Mouse (Mus musculus) layer of hippocampus, adult 18-20 months (tissue): ENCODE data around the gene Gm10912. TPM values are rescaled to one million over a fixed set of nuclear protein-coding genes. Genes with fewer than 3 reads are reported as not detected.
"Not testable (repeated sequence)": the region's sequence is repeated elsewhere in the genome, so short reads cannot be mapped to it uniquely, and the experiment has no call there.

Experiments
- DNase-seq, 2 experiments: peaks; one replicate each; pipeline ENCODE4 v3.0.0; 2022; ENCODE audit warnings: low spot score in 2 of 2
- total RNA-seq, 2 experiments: library from RNA; stranded (reverse); gene quantifications; 2 replicates each; pipeline ENCODE4 v1.2.3; 2021

Gm10912 gene
- total RNA-seq, 2 experiments from 2014 or later, result 0.25 to 0.71 TPM

DNA sequence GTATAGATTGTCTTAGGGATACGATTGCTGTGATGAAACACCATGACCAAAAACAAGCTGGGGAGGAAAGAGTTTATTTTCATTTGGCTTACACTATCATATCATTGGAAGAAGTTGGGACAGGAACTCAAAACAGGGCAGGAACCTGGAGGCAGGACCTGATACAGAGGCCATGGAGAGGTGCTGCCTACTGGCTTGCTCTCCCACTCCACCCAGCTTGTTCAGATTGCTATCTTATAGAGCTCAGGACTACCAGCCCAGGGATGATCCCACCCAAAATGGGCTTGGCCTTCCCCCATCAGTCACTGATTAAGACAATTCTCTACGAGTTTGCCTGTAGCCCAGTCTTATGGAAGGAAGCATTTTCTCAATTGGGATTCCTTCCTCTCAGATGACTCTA, 1.5 kb upstream of the Gm10912 start:
- DNase-seq, result no peak

DNA sequence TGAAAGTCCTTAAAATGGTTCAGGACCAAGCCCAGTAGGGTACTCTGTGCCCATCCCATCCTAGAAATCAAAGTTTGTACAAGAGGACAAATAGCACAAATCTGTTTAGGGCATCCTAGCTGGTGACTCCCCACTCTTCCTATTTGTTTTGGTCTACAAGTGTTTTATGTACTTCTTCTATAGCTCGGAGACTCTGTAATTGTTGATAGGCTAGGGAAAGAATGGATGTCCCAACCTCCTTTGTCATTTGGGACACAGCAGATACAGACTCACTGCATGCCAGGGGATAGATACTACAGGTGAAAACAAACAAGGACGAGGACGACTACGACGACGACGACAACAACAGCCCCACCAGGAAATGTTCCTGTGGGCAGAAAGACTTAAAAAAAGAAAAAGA, 2.8 kb downstream of the Gm10912 start, which contains the start of gene Gm10799:
Gm10799 (minus strand) TSS at position 101 of the 400 bp plus-strand sequence.
- not testable (repeated sequence) for DNase-seq

DNA sequence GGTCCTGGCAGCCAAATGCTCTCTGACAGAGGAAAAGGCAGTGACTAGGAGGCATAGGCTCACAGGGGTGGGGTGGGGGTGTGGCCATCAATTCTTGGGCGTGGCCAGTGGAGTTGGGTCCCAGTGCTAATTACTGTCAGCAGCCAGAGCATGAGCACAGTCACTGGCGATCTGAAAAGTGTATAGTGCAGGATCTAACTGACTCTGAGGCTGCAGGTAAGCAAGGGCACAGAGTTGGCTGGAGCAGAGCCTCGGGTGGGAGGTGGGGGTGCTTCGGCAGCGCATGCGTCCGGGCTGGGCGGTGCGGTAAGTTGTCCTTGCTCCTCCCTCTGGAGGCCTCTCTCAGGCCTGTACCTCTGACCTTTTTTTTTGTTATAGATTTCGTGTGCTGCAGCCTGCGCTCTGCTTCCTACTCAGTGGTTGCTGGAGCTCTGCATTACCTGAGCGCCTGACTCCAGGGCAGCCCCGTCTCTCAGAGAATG, 4.1 kb downstream of the Gm10912 start, which contains the start of gene Cd59b:
Cd59b (plus strand) TSS at position 146 of the 482 bp plus-strand sequence.
- peak in 1 of 2 experiments; percentile 20 for DNase-seq

DNA sequence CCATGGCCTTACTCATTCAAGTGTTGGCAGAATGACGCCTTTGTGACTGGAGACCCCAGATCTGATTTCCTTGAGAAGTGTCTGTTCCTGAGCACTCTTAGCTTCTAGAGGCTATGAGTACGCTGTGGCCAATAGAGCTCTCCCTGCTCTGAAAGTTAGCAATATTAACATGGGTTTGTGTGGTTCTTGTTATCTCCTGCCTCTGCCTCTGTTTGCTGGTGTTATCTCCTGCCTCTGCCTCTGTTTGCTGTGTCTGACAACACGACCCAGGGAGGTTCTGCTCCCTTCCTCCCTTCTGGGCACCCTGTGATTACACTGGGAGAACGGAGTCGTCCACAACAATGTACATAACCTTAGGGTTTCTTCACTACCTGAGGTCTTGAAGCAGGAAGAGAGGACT, 12.7 kb downstream of the Gm10912 start:
- DNase-seq, result not testable (repeated sequence)

DNA sequence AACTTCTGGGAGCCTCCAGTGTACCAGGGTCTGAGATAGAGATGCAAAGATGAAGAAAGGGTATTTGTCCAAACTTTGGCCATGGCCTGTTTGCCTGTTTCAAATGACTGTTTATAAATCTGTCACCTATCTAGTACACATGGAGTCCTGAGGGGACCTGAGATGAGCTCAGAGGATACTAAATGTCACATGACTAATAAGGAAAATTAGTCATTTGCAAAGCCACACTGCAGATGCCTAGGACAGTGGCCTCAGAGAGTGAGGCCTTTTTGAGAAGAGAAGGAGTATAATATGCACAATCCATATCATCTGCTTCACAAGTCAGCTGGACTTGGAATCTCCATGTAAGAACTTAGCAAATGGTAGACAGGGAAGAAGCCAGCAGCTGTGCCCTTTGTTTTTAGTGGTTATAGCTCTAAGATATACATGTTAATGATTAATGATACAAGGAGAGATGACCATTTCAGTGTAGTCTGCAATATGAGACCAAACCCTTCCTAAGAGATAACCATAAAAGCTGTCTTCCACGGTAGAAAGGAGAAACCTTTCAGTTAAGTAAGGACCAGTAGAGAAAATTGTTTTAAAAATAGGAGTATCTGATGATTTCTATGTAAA, 15.9 kb downstream of the Gm10912 start:
- DNase-seq, result not testable (repeated sequence)

DNA sequence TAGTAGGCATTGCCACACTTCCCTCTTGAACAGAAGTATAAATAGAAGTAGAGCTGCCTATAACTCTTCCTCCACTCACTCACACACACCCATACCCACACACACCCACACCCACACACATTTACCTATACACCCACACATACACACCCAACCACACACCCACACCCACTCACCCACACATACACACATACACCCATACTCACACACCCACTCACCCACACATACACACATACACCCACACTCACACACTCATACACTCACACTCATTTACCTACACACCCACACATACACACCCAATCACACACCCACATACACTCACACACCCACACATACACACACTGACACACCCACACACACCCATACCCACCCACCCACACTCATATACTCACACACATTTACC, 16.8 kb downstream of the Gm10912 start:
- no peak for DNase-seq

DNA sequence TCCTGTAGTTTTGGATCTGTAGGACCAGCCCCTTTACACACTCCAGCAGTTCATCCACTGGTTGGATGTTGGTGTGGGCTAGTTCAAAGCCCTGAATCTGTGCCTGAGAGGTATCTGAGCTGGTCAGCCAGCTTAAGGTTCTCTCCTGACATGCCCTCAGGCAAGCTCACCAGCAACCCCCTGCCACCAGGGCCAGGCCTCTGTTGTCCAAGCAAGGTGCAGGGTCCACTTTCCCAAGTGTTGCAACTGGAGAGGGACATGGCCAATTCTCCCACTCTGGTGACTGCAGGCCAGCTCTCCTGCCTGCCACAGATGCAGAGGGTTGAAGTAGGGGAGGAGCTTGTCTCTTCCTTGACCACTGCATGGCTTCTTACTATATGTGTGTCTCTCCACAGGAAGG, 18.4 kb downstream of the Gm10912 start:
- DNase-seq, result not testable (repeated sequence)

DNA sequence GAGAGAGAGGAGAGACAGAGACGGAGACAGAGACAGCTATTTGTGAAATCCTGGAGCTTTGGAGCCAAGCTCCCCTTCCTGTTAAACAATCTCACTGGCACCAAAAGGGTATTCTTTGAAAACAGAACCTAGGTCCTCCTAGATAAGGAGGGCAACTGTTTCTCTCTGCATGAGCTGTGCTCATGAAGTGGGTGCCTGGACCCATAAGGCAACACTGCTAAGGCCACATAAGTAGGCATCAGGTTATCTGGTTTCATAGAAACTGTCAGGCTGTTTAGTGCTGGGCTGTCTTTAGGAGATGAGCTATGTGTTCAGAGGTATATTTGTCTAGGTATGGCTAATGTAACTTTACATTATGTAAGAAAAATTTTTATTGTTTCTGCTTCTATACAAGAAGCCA, 21.9 kb downstream of the Gm10912 start:
- not testable (repeated sequence) for DNase-seq

DNA sequence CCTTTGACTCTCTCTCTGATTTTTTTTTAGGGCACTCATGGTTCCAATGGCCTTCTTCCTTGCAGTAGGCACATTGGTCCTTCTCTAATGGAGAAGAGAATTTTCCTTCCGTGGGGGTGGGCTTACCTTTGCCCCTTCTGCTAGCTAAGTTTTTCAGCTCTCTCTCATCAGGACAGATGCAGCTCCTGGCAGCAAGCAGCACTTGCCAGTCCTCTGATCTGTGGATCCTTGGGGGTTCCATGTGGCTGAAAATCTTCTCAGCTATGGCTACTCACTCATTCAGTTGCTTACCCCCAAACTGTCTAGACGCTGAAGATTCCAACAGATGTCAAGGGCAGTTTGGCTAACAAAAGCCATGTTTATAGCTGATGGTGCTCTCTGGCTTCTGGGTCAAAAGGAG, 27.7 kb downstream of the Gm10912 start:
- no peak for DNase-seq

DNA sequence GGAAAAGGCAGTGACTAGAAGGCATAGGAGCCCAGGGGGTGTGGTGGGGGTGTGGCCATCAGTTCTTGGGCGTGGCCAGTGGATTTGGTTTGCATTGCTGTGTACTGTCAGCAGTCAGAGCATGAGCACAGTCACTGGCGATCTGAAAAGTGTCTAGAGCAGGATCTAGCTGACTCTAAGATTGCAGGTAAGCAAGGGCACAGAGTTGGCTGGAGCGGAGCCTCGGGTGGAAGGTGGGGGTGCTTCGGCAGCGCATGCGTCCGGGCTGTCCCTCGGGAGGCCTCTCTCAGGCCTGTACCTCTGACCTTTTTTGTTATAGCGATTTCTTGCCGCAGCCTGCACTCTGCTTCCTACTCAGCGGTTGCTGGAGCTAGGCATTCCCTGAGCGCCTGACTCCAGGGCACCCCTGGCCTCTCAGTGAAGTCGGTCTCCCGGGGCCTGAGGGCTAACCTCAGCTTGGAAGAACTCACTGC, 30.2 kb downstream of the Gm10912 start, which contains the start of gene Cd59a:
Cd59a (plus strand) TSS at position 61 of the 473 bp plus-strand sequence.
- peak; percentile 56 to 66 for DNase-seq

DNA sequence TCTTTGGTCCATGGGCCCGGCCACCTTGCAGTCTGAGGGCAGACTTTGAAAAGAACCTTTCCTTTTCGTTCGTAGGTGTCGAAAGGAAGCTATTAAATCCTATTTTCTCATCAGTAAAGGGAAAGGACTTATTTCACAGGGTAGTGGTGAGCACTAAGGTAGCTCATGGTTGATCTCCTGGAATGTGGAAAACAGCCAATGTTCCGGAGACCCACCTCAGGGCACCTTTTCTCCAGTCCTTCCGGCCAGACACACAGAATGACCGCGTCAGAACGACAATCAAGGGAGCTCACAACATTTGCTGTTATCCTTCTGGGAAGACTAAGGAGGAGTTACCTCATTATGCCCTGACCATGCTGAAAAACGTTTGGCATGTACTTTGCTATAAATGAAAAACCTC, 30.6 kb downstream of the Gm10912 start:
- no peak for DNase-seq

DNA sequence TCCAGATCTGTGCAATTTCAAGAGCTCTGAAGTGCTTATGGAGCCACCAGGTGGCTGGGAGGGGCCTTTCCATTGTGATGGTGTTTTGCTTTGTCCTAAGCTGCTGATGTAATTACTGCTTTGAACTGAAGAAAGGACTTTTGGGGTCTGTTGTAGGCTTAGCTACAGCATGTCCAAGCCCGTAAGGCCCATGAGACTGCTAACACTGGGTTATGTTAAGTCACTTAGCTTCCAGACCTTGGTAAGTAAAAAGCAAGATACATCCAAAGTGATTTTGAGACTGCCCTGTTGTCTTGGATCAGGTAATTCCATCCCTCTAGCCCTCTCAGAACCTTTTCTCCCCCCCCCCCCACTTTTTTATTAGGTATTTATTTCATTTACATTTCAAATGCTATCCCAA, 31.2 kb downstream of the Gm10912 start:
- DNase-seq, result not testable (repeated sequence)

DNA sequence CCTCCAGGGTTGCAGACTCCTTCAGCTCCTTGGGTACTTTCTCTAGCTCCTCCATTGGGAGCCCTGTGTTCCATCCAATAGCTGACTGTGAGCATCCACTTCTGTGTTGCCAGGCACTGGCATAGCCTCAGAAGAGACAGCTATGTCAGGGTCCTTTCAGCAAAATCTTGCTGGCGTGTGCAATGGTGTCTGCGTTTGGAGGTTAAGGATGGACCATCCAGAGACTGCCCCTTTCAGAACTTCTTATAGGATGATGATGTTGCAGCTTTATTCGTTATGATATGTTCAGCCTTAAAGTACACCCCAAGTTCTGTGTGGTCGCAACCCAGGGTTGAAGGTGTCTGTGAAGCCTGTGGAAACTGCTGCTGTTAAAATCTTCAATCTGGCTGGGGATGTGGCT, 31.8 kb downstream of the Gm10912 start:
- DNase-seq, result not testable (repeated sequence)

DNA sequence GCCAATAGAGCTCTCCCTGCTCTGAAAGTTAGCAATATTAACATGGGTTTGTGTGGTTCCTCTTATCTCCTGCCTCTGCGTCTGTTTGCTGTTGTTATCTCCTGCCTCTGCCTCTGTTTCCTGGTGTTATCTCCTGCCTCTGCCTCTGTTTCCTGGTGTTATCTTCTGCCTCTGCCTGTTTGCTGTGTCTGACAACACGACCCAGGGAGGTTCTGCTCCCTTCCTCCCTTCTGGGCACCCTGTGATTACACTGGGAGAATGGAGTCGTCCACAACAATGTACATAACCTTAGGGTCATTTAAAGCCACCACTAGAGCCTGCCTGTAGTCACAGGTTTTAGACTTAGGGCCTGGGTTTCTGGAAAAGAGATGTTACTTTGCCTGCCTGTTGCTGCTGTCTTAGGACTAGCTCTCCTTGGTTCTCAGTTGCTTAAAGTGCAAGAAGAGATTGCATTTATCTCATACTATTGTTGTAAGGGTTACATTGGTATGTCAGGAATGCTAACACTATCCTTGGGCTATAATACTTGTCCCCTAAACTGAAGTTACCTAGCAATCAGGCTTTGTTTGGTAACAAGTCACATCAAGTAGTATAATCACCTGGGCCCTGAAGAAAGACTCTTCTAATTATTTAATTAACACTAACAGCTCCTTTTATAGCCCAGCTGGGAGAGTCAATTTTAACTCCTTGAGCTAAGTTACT, 33.1 kb downstream of the Gm10912 start:
- no peak for DNase-seq

DNA sequence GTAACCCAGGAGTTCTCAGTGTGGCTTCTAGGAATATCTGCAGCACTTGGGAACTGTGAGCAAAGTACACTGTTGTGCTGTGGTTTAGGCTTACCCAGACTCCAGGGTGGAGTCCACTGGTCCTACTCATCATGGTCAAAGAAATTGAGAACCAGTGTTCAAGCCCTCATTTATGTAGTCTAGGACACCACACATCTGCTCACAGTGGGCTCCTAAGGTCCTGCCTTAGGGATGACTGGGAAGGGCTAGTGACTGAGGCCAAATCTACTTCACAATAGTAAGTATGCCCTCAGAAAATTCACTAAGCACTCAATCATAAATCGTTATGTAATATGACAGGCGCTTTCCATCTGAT, 33.6 kb downstream of the Gm10912 start:
- DNase-seq, result no peak

DNA sequence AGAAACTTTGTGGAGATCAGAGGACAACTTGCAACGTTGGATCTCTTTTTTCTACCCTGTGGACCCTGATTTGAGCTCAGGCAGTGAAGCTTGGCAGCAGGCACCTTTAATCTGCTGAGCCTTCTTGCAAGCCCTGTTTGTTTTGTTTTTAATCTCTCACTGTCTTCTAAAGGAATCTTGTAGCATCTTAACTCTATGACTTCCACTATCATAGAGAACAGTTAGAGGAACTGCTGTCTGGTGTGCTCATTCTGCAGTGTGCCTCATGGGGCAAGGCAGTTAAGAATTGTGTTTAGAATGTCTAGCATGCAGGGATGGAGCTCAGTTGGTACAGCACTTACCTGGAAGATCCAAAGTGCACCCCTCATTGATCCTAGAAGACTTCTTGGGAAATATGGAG, 34.3 kb downstream of the Gm10912 start:
- no peak for DNase-seq

DNA sequence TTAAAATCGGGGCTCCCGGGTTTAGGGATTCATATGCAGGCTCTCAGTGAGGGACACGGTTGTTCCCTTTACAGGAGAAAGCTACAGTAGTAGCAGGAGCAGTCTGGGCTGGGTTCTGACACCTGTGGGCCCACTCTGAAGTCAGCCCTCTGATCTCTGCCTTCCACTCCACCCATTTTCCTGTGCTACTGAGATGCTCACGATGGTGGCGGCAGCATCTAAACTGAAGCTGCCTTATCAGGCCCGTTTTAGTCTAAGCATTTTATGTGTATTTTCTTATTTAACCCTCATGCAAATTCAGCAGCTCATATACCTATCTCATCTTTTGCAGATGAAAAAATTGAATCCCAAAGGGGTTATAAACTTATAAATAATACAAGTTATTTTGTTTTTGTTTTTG, 39.2 kb downstream of the Gm10912 start:
- no peak for DNase-seq

DNA sequence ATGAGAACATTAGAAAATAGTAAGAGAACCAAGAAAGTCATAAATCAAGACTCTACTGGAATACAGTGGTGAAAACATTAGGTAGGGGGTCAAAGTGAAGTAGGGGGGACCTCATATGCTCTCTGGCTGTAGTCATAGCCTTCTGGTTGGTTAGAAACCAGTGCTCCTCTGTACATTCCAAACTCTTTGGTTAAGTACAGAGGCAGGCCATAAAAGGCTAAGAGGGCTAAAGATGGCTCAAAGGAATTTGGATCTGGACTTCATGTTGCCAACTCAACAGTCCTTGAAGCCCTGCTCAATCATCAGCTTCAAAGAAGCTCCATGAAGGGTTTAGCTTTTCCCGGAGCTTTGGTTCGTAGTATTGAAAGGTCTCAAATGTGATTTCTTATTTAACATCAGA, 43.4 kb downstream of the Gm10912 start:
- not testable (repeated sequence) for DNase-seq

DNA sequence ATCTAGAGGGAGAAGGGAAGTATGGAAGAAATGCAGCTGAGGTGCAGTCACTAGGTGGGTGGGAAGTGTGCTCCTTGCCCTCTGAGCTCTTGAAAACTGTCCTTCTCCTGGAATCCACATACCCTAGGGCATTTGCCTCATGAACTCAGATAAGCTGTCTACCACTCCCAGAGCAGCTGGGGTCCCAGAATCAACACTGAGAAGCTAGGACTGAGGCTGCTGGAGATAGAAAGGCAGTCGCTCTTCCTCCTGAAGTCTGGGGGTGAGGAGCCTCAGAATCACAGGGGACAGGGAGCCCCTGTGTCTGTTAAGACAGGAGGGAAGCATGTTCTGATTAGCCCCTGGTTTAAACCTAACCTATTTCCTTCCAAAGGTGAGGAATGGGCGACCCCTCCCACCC, 43.9 kb downstream of the Gm10912 start:
- DNase-seq, result no peak

DNA sequence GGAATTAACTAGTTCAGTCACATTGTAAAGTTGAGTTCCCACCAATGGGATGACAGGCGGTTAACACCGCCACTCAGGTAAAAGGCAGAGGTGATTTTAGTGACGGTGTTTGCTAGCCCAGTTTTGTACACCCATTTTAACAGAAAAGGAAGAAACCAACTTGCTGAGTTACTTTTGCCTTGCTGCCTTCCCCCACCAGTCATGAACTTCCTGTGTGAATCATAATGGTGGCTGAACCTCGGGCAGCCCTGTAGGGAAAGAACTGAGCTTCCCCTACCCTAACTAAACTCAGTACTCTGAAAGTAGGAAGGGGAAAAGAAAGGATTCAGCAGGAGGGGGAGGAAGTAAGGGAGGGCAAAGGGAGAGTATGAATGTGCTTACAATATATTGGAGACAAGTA, 44.4 kb downstream of the Gm10912 start:
- DNase-seq, result no peak

DNA sequence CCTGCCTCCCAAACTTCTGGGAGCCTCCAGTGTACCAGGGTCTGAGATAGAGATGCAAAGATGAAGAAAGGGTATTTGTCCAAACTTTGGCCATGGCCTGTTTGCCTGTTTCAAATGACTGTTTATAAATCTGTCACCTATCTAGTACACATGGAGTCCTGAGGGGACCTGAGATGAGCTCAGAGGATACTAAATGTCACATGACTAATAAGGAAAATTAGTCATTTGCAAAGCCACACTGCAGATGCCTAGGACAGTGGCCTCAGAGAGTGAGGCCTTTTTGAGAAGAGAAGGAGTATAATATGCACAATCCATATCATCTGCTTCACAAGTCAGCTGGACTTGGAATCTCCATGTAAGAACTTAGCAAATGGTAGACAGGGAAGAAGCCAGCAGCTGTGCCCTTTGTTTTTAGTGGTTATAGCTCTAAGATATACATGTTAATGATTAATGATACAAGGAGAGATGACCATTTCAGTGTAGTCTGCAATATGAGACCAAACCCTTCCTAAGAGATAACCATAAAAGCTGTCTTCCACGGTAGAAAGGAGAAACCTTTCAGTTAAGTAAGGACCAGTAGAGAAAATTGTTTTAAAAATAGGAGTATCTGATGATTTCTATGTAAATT, 45.7 kb downstream of the Gm10912 start:
- not testable (repeated sequence) for DNase-seq

DNA sequence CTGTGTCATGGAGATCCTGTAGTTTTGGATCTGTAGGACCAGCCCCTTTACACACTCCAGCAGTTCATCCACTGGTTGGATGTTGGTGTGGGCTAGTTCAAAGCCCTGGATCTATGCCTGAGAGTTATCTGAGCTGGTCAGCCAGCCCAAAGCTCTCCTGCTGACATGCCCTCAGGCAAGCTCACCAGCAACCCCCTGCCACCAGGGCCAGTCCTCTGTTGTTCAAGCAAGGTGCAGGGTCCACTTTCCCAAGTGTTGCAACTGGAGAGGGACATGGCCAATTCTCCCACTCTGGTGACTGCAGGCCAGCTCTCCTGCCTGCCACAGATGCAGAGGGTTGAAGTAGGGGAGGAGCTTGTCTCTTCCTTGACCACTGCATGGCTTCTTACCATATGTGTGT, 47.9 kb downstream of the Gm10912 start:
- DNase-seq, result not testable (repeated sequence)
